ENCODE assay signal across 13 mouse cellular contexts in the genomic region with DNA sequence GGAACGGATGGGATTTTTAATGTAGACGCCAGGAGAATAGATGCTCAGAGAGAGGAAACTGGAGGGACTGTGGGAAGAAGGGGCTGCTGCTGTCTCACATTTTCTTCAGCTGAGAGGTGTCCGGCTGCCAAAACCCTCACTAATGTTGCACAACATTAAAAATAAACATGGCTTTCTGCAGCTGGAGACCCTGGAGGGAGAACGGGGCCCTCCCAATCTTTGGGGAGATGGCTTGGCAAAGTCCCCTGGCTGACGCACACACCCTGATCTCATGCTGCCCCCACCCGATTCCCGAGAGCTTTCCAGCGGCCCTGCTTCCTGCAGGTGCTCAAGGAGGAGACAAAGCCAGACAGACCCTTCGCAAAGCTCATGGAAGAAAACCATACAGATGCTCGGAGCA. TPM values are rescaled to one million over a fixed set of nuclear protein-coding genes. Genes with fewer than 3 reads are reported as not detected.
A peak's percentile ranks its signal among the peaks of the same experiment; 100 is the strongest.
DNase-seq lines count a peak whose midpoint lies in the region; ATAC-seq and TF ChIP-seq lines count a peak whose summit lies in the region.
"Had no signal": no experiment of that assay in that cellular context is flagged by ENCODE, and none has a peak within 500 bp of the region (broad histone marks: within the 10 kb centered on the region; RNA-seq: fewer than 3 reads in every experiment).

No protein-coding gene starts in this region.

- no peaks in the 10 kb centered on the region for H3K9me3 ChIP-seq in midbrain, postnatal 0 days (ENCODE audit: low read length)
- H3K9me3 ChIP-seq in midbrain, embryonic 16.5 days (replicated peaks; ENCODE audit: control insufficient read depth, low read length, poor library complexity, severe bottlenecking) = no peaks in the 10 kb centered on the region
- no peaks in the 10 kb centered on the region for H3K9me3 ChIP-seq in limb, embryonic 15.5 days
- H3K9me3 ChIP-seq in liver, embryonic 12.5 days (replicated peaks) = no peaks in the 10 kb centered on the region
- H3K9me3 ChIP-seq in midbrain, embryonic 13.5 days = no peaks in the 10 kb centered on the region
- H3K9me3 ChIP-seq: hindbrain, embryonic 13.5 days; midbrain, embryonic 12.5 days had no signal

- H3K9ac ChIP-seq in midbrain, postnatal 0 days (replicated peaks; ENCODE audit: low read length, poor library complexity, severe bottlenecking) = no peak overlapping the region
- H3K9ac ChIP-seq in midbrain, embryonic 16.5 days (ENCODE audit: low read depth, low read length) = no peak overlapping the region
- H3K9ac ChIP-seq in limb, embryonic 15.5 days = no peak overlapping the region
- no peak overlapping the region for H3K9ac ChIP-seq in liver, embryonic 12.5 days
- no peak overlapping the region for H3K9ac ChIP-seq in midbrain, embryonic 13.5 days (replicated peaks)
- H3K9ac ChIP-seq: forebrain, postnatal 0 days; hindbrain, embryonic 13.5 days; midbrain, embryonic 12.5 days had no signal

- no peak overlapping the region for H3K4me2 ChIP-seq in midbrain, postnatal 0 days (ENCODE audit: low read depth, low read length, poor library complexity, severe bottlenecking)
- no peak overlapping the region for H3K4me2 ChIP-seq in midbrain, embryonic 16.5 days (ENCODE audit: low read length)
- H3K4me2 ChIP-seq in limb, embryonic 15.5 days = no peak overlapping the region
- no peak overlapping the region for H3K4me2 ChIP-seq in liver, embryonic 12.5 days
- no peak overlapping the region for H3K4me2 ChIP-seq in midbrain, embryonic 13.5 days (replicated peaks)
- H3K4me2 ChIP-seq: hindbrain, embryonic 13.5 days; midbrain, embryonic 12.5 days had no signal

- ATAC-seq in midbrain, postnatal 0 days (ENCODE audit: low FRiP score) = no peak
- no peak for ATAC-seq in midbrain, embryonic 16.5 days
- no peak for ATAC-seq in limb, embryonic 15.5 days (ENCODE audit: insufficient number of reproducible peaks, low FRiP score, low TSS enrichment, low read depth)
- no peak for ATAC-seq in liver, embryonic 12.5 days
- no peak for ATAC-seq in midbrain, embryonic 13.5 days
- ATAC-seq: forebrain, postnatal 0 days had no signal

- DNase-seq in midbrain, postnatal 0 days (ENCODE audit: low spot score) = no peak
- peak; percentile 86 for DNase-seq in gastrocnemius, postnatal 14 days
- DNase-seq in urinary bladder, postnatal 36 days (ENCODE audit: low spot score in 2 of 2) = peak; percentile 39 to 77
- DNase-seq in left cerebral cortex, adult 18-20 months (ENCODE audit: low spot score in 2 of 2) = no peak
- DNase-seq: forebrain, postnatal 0 days; kidney, postnatal 4 days; liver had no signal

- no peaks in the 10 kb centered on the region for H3K4me1 ChIP-seq in midbrain, postnatal 0 days (ENCODE audit: insufficient read depth, low read length)
- H3K4me1 ChIP-seq in midbrain, embryonic 16.5 days (ENCODE audit: control insufficient read depth, insufficient read depth, low read length) = no peaks in the 10 kb centered on the region
- H3K4me1 ChIP-seq in limb, embryonic 15.5 days = peaks cover 21% of the 10 kb centered on the region
- peaks cover 6% of the 10 kb centered on the region for H3K4me1 ChIP-seq in liver, embryonic 12.5 days
- H3K4me1 ChIP-seq in midbrain, embryonic 13.5 days (replicated peaks) = no peaks in the 10 kb centered on the region
- H3K4me1 ChIP-seq: hindbrain, embryonic 13.5 days; midbrain, embryonic 12.5 days had no signal

- H3K4me3 ChIP-seq in midbrain, postnatal 0 days (ENCODE audit: low read depth, low read length) = no peak overlapping the region
- H3K4me3 ChIP-seq in midbrain, embryonic 16.5 days (ENCODE audit: low read depth, low read length) = no peak overlapping the region
- H3K4me3 ChIP-seq in limb, embryonic 15.5 days = no peak overlapping the region
- H3K4me3 ChIP-seq in liver, embryonic 12.5 days = no peak overlapping the region
- no peak overlapping the region for H3K4me3 ChIP-seq in midbrain, embryonic 13.5 days (replicated peaks)
- H3K4me3 ChIP-seq: hindbrain, embryonic 13.5 days; midbrain, embryonic 12.5 days had no signal

- WGBS in midbrain, postnatal 0 days = 66% methylated on average over 10 of the region's 10 CpGs
- WGBS in midbrain, embryonic 16.5 days = 72% methylated on average over 10 of the region's 10 CpGs
- WGBS in limb, embryonic 15.5 days = 50% methylated on average over 10 of the region's 10 CpGs
- 62% methylated on average over 10 of the region's 10 CpGs for whole genome bisulfite sequencing in liver, embryonic 12.5 days (ENCODE audit: insufficient replicate concordance)
- 76% methylated on average over 10 of the region's 10 CpGs for WGBS in midbrain, embryonic 13.5 days

- intact Hi-C loops in gastrocnemius, postnatal 14 days (cut with DNase I; ENCODE audit: low total_unique reads) = no loop called here

- H3K27me3 ChIP-seq in midbrain, postnatal 0 days (ENCODE audit: insufficient read depth, low read length) = no peaks in the 10 kb centered on the region
- H3K27me3 ChIP-seq in midbrain, embryonic 16.5 days (ENCODE audit: control insufficient read depth, insufficient read depth, low read depth, low read length) = no peaks in the 10 kb centered on the region
- H3K27me3 ChIP-seq in limb, embryonic 15.5 days = no peaks in the 10 kb centered on the region
- H3K27me3 ChIP-seq in liver, embryonic 12.5 days (replicated peaks) = no peaks in the 10 kb centered on the region
- no peaks in the 10 kb centered on the region for H3K27me3 ChIP-seq in midbrain, embryonic 13.5 days
- H3K27me3 ChIP-seq: hindbrain, embryonic 13.5 days; midbrain, embryonic 12.5 days had no signal

- no peaks in the 10 kb centered on the region for H3K36me3 ChIP-seq in midbrain, postnatal 0 days (ENCODE audit: insufficient read depth, low read length)
- no peaks in the 10 kb centered on the region for H3K36me3 ChIP-seq in midbrain, embryonic 16.5 days (ENCODE audit: control insufficient read depth, insufficient read depth, low read length)
- H3K36me3 ChIP-seq in limb, embryonic 15.5 days = no peaks in the 10 kb centered on the region
- H3K36me3 ChIP-seq in liver, embryonic 12.5 days = no peaks in the 10 kb centered on the region
- no peaks in the 10 kb centered on the region for H3K36me3 ChIP-seq in midbrain, embryonic 13.5 days
- H3K36me3 ChIP-seq: hindbrain, embryonic 13.5 days; midbrain, embryonic 12.5 days had no signal

- 0 out of 2 replicates have a peak overlapping the region, but pooled peaks have one; percentile 26 for H3K27ac ChIP-seq in midbrain, postnatal 0 days (ENCODE audit: low read depth, low read length)
- no peak overlapping the region for H3K27ac ChIP-seq in midbrain, embryonic 16.5 days (ENCODE audit: low read length)
- H3K27ac ChIP-seq in limb, embryonic 15.5 days = peak overlapping the region; percentile 8; the same call in 1 of the 2 replicates
- H3K27ac ChIP-seq in liver, embryonic 12.5 days = no peak overlapping the region
- H3K27ac ChIP-seq in midbrain, embryonic 13.5 days = no peak overlapping the region
- H3K27ac ChIP-seq: hindbrain, embryonic 13.5 days; midbrain, embryonic 12.5 days had no signal

- no peak for TF ChIP-seq CTCF in midbrain, postnatal 0 days (IDR thresholded peaks at IDR 0.05)

RNA-seq across cellular contexts. Expression of a gene that starts 10.6 kb away (rescaled TPM):
- 2.7 and 3.6 TPM in 2 replicates for total RNA-seq in midbrain, postnatal 0 days (2014; rRNA removed)
- polyA plus RNA-seq in midbrain, postnatal 0 days (2015; fragmentation: Nextera tagmentation; extraction: Ambion mirVana) = 0.63 and 1.1 TPM in 2 replicates
- 1.2 and 1.3 TPM in 2 replicates for polyA plus RNA-seq in midbrain, embryonic 16.5 days (2015; fragmentation: Nextera tagmentation; extraction: Ambion mirVana)
- total RNA-seq in gastrocnemius, postnatal 14 days (2021) = 10 to 100 TPM; 14.6 to 14.8 TPM
- 10.4 and 12.0 TPM in 2 replicates for polyA plus RNA-seq in limb, embryonic 15.5 days (2015; fragmentation: Nextera tagmentation; extraction: Ambion mirVana)
- 1 to 10 TPM; 4.6 to 5.5 TPM for total RNA-seq in left cerebral cortex, adult 18-20 months (2021)
- polyA plus RNA-seq in liver, embryonic 12.5 days (2016; fragmentation: Nextera tagmentation; extraction: Ambion mirVana) = 1.7 and 1.9 TPM in 2 replicates
- polyA plus RNA-seq in midbrain, embryonic 13.5 days (2015; fragmentation: Nextera tagmentation; extraction: Ambion mirVana) = 1.4 and 2.5 TPM in 2 replicates

Comparison
In these comparisons a context has a peak if more than half of its experiments do, and no peak if none do; other contexts are left out.
1. H3K27ac ChIP-seq: peak in midbrain, postnatal 0 days (single experiment) and limb, embryonic 15.5 days (single experiment); none in midbrain, embryonic 16.5 days (single experiment), liver, embryonic 12.5 days (single experiment) and midbrain, embryonic 13.5 days (single experiment).
2. DNase-seq: peak in gastrocnemius, postnatal 14 days (single experiment) and urinary bladder, postnatal 36 days (2 of 2); none in midbrain, postnatal 0 days (single experiment) and left cerebral cortex, adult 18-20 months (0 of 2).